Mouse (Mus musculus): Measurements from ENCODE around the gene Josd2.

- no peak for TF ChIP-seq CTCF (IDR thresholded peaks at IDR 0.05; ENCODE audit: borderline replicate concordance, extremely low read depth, insufficient read depth, insufficient read length)
- peak; percentile 71 for TF ChIP-seq POLR2A (IDR thresholded peaks at IDR 0.05; ENCODE audit: borderline replicate concordance, extremely low read depth, insufficient read depth, insufficient read length, poor library complexity, severe bottlenecking)
Measured at GRCm38 (mm10) chr7:44495992-44496770, 28.4 kb downstream of the Josd2 start, which contains the start of the genes Emc10 and Fam71e1.
